Mouse (Mus musculus): ENCODE measurements around the gene Hsd17b2. TPM values are rescaled to one million over a fixed set of nuclear protein-coding genes. Genes with fewer than 3 reads are reported as not detected.

Hsd17b2 gene
- polyA plus RNA-seq, 1 experiment from 2014 or later = not detected

DNA sequence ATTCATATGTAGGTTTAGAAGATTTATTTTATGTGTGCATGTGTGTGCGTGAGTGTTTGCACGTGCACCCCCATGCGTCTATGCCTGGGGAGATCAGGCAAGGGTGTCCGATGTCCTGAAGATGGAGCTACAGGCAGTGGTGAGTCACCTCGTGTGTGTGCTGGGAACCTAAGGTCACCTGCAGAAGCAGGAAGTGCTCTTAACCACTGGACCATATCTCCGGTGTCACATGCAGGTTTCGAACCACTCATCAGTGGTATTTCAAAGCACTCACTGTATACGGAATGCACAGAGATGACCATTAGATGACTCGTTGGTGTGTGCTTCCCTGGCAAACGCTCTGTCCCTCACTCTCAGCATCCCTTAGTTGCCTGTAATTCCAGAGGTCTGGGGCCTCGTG lies 56.2 kb downstream of the Hsd17b2 start:
- Histone ChIP-seq H3K4me2 (ENCODE audit: low read depth, low read length) (no peak overlapping the region), H3K4me3 (ENCODE audit: low read length) (no peak overlapping the region), H3K27ac (ENCODE audit: low read length) (no peak overlapping the region), H3K9ac (ENCODE audit: low read length) (no peak overlapping the region), H3K36me3 (ENCODE audit: control insufficient read depth, insufficient read depth, low read length) (no peaks in the 10 kb centered on the region), H3K4me1 (replicated peaks; ENCODE audit: control insufficient read depth, insufficient read depth, low read length) (no peaks in the 10 kb centered on the region), H3K27me3 (ENCODE audit: control insufficient read depth, insufficient read depth, low read depth, low read length) (no peaks in the 10 kb centered on the region), H3K9me3 (ENCODE audit: control insufficient read depth, low read length) (no peaks in the 10 kb centered on the region)
- WGBS = 72% methylated on average over 11 of the region's 11 CpGs
- no peak for ATAC-seq (ENCODE audit: low read depth)

DNA sequence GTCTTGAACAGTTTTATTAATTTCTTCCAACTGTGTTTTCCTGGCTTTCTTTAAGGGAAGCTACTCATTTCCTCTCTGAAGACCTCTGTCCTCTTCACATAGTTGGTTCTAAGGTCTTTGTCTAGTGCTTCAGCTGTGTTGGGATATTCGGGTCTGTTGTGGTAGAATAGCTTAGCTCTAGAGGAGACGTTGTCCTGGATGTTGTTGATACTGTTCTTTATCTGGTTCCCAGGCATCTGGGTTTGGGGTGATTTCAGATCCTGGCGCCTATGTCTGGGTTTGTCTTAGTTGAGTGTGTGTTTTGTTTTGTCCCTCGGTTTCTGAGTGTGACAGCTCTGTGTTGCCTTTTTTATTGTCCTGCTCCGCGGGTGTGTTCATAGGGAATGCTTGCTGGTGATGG lies 61.1 kb downstream of the Hsd17b2 start:
- no peak overlapping the region for H3K4me2 ChIP-seq (ENCODE audit: low read depth, low read length)
- no peak for ATAC-seq (ENCODE audit: low read depth)
- H3K27ac ChIP-seq (ENCODE audit: low read length) = no peak overlapping the region
- no peak overlapping the region for H3K4me3 ChIP-seq (ENCODE audit: low read length)
- H3K9me3 ChIP-seq (ENCODE audit: control insufficient read depth, low read length) = no peaks in the 10 kb centered on the region
- H3K36me3 ChIP-seq (ENCODE audit: control insufficient read depth, insufficient read depth, low read length) = no peaks in the 10 kb centered on the region
- H3K27me3 ChIP-seq (ENCODE audit: control insufficient read depth, insufficient read depth, low read depth, low read length) = no peaks in the 10 kb centered on the region
- H3K9ac ChIP-seq (ENCODE audit: low read length) = no peak overlapping the region
- WGBS = 86% methylated on average over 6 of the region's 6 CpGs
- H3K4me1 ChIP-seq (replicated peaks; ENCODE audit: control insufficient read depth, insufficient read depth, low read length) = no peaks in the 10 kb centered on the region

DNA sequence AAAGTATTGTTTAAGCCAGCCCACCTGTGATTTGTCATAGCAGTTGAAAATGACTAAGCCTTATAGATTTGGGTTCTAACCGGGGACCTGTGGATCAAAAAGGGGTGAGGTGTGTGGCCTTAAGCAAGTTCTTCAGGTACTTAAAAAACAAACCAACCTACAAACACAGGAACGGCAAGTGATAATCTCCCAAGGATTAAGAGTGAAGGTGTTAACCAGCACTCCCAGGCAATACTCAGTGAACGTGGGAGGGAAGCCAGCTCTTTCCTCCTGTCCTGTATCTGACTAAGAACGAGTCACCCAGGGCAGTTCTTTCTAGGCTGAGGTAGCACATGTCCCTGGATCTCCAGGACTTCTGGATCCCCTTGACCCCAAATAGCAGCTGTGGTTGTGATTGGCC lies 62.9 kb downstream of the Hsd17b2 start:
- no peak for ATAC-seq (ENCODE audit: low read depth)
- Histone ChIP-seq H3K9ac (ENCODE audit: low read length) (no peak overlapping the region), H3K36me3 (ENCODE audit: control insufficient read depth, insufficient read depth, low read length) (no peaks in the 10 kb centered on the region), H3K4me3 (ENCODE audit: low read length) (no peak overlapping the region), H3K27ac (ENCODE audit: low read length) (no peak overlapping the region), H3K4me1 (replicated peaks; ENCODE audit: control insufficient read depth, insufficient read depth, low read length) (no peaks in the 10 kb centered on the region), H3K27me3 (ENCODE audit: control insufficient read depth, insufficient read depth, low read depth, low read length) (no peaks in the 10 kb centered on the region), H3K9me3 (ENCODE audit: control insufficient read depth, low read length) (no peaks in the 10 kb centered on the region), H3K4me2 (ENCODE audit: low read depth, low read length) (no peak overlapping the region)
- WGBS = 59% methylated on average over 4 of the region's 4 CpGs

DNA sequence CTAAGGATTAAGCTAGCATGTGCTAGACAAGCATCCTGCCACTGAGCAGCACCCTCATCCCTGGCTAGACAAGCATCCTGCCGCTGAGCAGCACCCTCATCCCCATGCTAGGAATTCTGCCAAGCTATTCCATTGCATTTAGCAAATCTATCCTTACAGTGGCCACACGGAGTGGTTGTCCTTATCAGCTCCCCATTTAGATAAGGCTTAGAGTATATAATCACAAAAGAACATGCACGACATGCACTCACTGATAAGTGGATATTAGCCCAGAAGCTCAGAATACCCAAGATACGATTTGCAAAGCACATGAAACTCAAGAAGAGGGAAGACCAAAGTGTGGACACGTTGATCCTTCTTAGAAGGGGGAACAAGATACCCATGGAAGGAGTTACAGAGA lies 64.2 kb downstream of the Hsd17b2 start:
- no peaks in the 10 kb centered on the region for H3K36me3 ChIP-seq (ENCODE audit: control insufficient read depth, insufficient read depth, low read length)
- H3K4me3 ChIP-seq (ENCODE audit: low read length) = no peak overlapping the region
- H3K4me2 ChIP-seq (ENCODE audit: low read depth, low read length) = no peak overlapping the region
- WGBS = 25% methylated on average over 5 of the region's 5 CpGs
- H3K4me1 ChIP-seq (replicated peaks; ENCODE audit: control insufficient read depth, insufficient read depth, low read length) = no peaks in the 10 kb centered on the region
- ATAC-seq (ENCODE audit: low read depth) = no peak
- H3K9ac ChIP-seq (ENCODE audit: low read length) = no peak overlapping the region
- no peak overlapping the region for H3K27ac ChIP-seq (ENCODE audit: low read length)
- H3K9me3 ChIP-seq (ENCODE audit: control insufficient read depth, low read length) = no peaks in the 10 kb centered on the region
- H3K27me3 ChIP-seq (ENCODE audit: control insufficient read depth, insufficient read depth, low read depth, low read length) = no peaks in the 10 kb centered on the region

DNA sequence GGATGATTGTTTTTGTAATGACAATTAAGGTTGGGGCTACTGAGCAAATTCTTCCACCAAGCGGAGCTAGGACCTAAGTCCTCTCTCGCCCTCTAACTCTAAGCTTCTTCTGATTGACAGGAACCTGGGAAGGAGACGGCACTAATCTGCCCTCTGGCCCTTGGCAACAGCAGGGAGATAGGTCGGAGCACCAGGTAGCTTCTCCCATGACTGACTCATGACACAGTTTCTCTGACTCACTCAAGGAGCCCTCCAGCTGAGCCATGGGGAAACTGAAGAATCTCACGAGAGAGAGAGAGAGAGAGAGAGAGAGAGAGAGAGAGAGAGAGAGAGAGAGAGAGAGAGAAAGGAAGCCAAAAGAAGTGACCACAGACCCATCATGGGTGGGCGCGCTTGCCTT lies 67.3 kb downstream of the Hsd17b2 start:
- Histone ChIP-seq H3K4me3 (ENCODE audit: low read length) (no peak overlapping the region), H3K36me3 (ENCODE audit: control insufficient read depth, insufficient read depth, low read length) (no peaks in the 10 kb centered on the region), H3K9me3 (ENCODE audit: control insufficient read depth, low read length) (no peaks in the 10 kb centered on the region), H3K27ac (ENCODE audit: low read length) (no peak overlapping the region), H3K4me2 (ENCODE audit: low read depth, low read length) (no peak overlapping the region), H3K4me1 (replicated peaks; ENCODE audit: control insufficient read depth, insufficient read depth, low read length) (no peaks in the 10 kb centered on the region), H3K9ac (ENCODE audit: low read length) (no peak overlapping the region), H3K27me3 (ENCODE audit: control insufficient read depth, insufficient read depth, low read depth, low read length) (no peaks in the 10 kb centered on the region)
- ATAC-seq (ENCODE audit: low read depth) = no peak
- WGBS = 70% methylated on average over 6 of the region's 7 CpGs

DNA sequence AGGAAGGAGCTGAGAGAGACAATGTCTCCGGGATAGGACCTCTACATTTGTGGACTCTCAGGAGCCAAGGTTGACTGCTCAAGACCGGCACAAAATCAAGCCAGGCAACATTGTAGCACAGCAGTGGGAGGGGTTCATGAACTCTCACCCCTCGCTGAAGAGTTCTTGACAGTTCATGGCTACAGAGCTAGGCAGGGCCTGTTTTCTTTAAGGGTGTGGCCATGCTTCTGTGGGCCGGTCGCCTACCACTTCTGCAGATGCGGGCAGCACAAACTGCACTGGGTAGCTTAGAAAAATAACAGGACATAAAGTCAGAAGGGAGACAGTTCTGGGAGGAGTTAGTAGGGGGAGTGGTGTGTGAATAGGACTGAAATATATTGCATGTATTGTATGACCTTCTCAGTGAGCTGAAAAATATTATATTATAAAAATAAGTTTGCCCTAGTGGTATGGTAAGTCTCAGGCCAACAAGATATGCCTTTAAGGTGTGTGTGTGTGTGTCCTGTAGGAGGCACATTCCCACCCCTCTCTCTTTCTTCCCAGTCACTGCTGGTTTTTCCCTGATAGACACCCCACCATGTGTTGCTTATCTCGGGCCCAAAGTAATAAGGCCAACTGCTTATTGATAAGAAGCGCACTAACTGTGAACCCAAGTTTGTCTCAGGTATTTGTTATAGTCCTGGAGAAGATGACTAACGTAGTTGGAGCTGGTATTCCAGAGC lies 69.6 kb downstream of the Hsd17b2 start:
- Histone ChIP-seq H3K4me3 (ENCODE audit: low read length) (no peak overlapping the region), H3K4me1 (replicated peaks; ENCODE audit: control insufficient read depth, insufficient read depth, low read length) (no peaks in the 10 kb centered on the region), H3K9me3 (ENCODE audit: control insufficient read depth, low read length) (no peaks in the 10 kb centered on the region), H3K9ac (ENCODE audit: low read length) (no peak overlapping the region), H3K27ac (ENCODE audit: low read length) (no peak overlapping the region), H3K36me3 (ENCODE audit: control insufficient read depth, insufficient read depth, low read length) (no peaks in the 10 kb centered on the region), H3K27me3 (ENCODE audit: control insufficient read depth, insufficient read depth, low read depth, low read length) (no peaks in the 10 kb centered on the region), H3K4me2 (ENCODE audit: low read depth, low read length) (no peak overlapping the region)
- 66% methylated on average over 9 of the region's 9 CpGs for WGBS
- no peak for ATAC-seq (ENCODE audit: low read depth)

DNA sequence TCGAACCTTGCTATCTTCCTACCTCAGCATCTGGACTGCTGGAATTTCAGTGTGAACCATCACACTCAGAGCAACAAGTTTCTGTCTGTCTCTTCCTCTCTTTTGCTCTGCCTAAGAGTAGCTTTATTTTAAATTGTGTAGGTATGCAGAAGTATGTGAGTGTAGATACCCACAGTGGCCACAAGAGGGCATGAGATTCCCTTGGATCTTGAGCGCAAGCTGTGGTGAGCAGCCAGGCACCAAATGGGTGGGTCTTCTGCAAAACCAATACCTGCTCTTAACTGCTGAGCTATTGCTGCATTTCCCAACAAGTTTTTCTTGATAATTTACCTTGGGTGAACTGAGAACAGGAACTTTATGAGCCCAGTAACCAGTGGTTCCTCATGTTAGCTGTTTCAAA lies 70.4 kb downstream of the Hsd17b2 start:
- Histone ChIP-seq H3K27me3 (ENCODE audit: control insufficient read depth, insufficient read depth, low read depth, low read length) (no peaks in the 10 kb centered on the region), H3K36me3 (ENCODE audit: control insufficient read depth, insufficient read depth, low read length) (no peaks in the 10 kb centered on the region), H3K9ac (ENCODE audit: low read length) (no peak overlapping the region), H3K27ac (ENCODE audit: low read length) (no peak overlapping the region), H3K4me3 (ENCODE audit: low read length) (no peak overlapping the region), H3K4me2 (ENCODE audit: low read depth, low read length) (no peak overlapping the region), H3K4me1 (replicated peaks; ENCODE audit: control insufficient read depth, insufficient read depth, low read length) (no peaks in the 10 kb centered on the region), H3K9me3 (ENCODE audit: control insufficient read depth, low read length) (no peaks in the 10 kb centered on the region)
- 53% methylated on average over 2 of the region's 2 CpGs for WGBS
- no peak for ATAC-seq (ENCODE audit: low read depth)

DNA sequence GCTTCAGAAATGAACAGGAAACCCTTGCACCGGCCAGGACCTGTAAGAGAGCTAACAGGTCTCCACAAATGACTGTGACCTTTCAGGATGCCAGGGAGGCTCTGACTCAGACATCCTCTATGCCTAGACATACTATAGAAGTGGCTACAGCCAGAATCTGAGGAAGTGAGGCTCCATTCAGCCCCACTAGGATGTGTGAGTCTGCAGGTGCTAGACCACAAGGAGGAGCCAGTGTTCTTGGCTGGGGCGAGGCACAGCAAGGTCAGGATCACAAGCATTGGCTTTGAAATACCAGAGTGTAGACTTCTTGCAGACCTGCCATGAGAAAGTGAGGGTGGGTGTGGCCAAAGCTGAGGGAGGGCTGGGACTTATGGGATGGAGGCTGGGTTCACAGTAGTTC lies 70.9 kb downstream of the Hsd17b2 start:
- ATAC-seq (ENCODE audit: low read depth) = no peak
- H3K4me1 ChIP-seq (replicated peaks; ENCODE audit: control insufficient read depth, insufficient read depth, low read length) = no peaks in the 10 kb centered on the region
- no peak overlapping the region for H3K9ac ChIP-seq (ENCODE audit: low read length)
- no peaks in the 10 kb centered on the region for H3K27me3 ChIP-seq (ENCODE audit: control insufficient read depth, insufficient read depth, low read depth, low read length)
- WGBS = 45% methylated on average over 2 of the region's 2 CpGs
- no peaks in the 10 kb centered on the region for H3K9me3 ChIP-seq (ENCODE audit: control insufficient read depth, low read length)
- H3K4me3 ChIP-seq (ENCODE audit: low read length) = no peak overlapping the region
- H3K27ac ChIP-seq (ENCODE audit: low read length) = no peak overlapping the region
- no peaks in the 10 kb centered on the region for H3K36me3 ChIP-seq (ENCODE audit: control insufficient read depth, insufficient read depth, low read length)
- no peak overlapping the region for H3K4me2 ChIP-seq (ENCODE audit: low read depth, low read length)

DNA sequence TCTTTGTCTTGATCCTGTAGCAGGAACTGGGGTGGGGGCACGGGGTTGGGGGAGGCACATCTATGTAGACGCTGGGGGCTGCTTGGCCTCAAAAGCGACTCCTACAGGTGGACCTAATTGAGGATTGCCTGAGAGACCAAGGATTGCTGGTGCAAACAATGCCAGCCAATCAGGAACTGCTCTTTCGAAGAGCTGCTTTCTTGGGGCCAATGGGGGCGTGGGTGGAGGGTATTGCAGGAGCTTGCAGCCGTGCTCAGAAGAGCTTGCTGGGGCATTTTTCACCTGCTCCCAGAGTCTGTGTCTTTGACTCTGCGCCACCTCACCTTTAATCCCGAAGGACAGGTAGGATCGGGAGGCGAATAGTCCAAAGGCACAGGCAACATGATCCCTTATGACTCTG lies 73.9 kb downstream of the Hsd17b2 start:
- Histone ChIP-seq H3K9me3 (ENCODE audit: control insufficient read depth, low read length) (no peaks in the 10 kb centered on the region), H3K27me3 (ENCODE audit: control insufficient read depth, insufficient read depth, low read depth, low read length) (no peaks in the 10 kb centered on the region), H3K4me3 (ENCODE audit: low read length) (no peak overlapping the region), H3K4me1 (replicated peaks; ENCODE audit: control insufficient read depth, insufficient read depth, low read length) (no peaks in the 10 kb centered on the region), H3K36me3 (ENCODE audit: control insufficient read depth, insufficient read depth, low read length) (no peaks in the 10 kb centered on the region), H3K4me2 (ENCODE audit: low read depth, low read length) (no peak overlapping the region), H3K27ac (ENCODE audit: low read length) (no peak overlapping the region), H3K9ac (ENCODE audit: low read length) (no peak overlapping the region)
- WGBS = 37% methylated on average over 10 of the region's 10 CpGs
- ATAC-seq (ENCODE audit: low read depth) = no peak

DNA sequence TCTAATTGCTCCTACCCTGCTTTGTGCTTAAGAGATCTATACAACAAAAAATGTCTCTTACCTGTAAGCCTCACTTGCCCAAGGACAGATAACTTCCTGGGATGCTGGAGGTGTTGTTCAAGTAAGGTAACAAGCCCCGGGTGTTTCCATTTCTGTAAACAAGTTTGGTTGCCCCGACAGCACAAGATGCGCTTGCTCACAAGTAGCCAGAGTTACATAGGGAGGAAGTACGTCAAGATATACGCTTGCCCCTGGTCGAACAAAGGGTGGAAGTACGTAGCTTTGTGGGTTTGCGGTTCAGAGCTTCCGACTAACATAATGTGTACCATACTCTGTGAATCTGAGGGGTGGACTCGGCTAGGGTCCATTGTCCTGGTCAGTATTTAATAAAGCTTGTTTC lies 74.4 kb downstream of the Hsd17b2 start:
- Histone ChIP-seq H3K4me3 (ENCODE audit: low read length) (no peak overlapping the region), H3K4me1 (replicated peaks; ENCODE audit: control insufficient read depth, insufficient read depth, low read length) (no peaks in the 10 kb centered on the region), H3K27ac (ENCODE audit: low read length) (no peak overlapping the region), H3K9ac (ENCODE audit: low read length) (no peak overlapping the region), H3K9me3 (ENCODE audit: control insufficient read depth, low read length) (no peaks in the 10 kb centered on the region), H3K36me3 (ENCODE audit: control insufficient read depth, insufficient read depth, low read length) (no peaks in the 10 kb centered on the region), H3K27me3 (ENCODE audit: control insufficient read depth, insufficient read depth, low read depth, low read length) (no peaks in the 10 kb centered on the region), H3K4me2 (ENCODE audit: low read depth, low read length) (no peak overlapping the region)
- no peak for ATAC-seq (ENCODE audit: low read depth)
- WGBS = 74% methylated on average over 10 of the region's 10 CpGs
